Mouse (Mus musculus) gastrocnemius, postnatal 4 days (tissue): ENCODE measurements around the gene Myt1. TPM values are rescaled to one million over a fixed set of nuclear protein-coding genes. Genes with fewer than 3 reads are reported as not detected.
"Not testable (repeated sequence)": the region's sequence is repeated elsewhere in the genome, so short reads cannot be mapped to it uniquely, and the experiment has no call there.

Experiments
- DNase-seq, 2 experiments: peaks; one replicate each; pipeline ENCODE4 v3.0.0; 2021 to 2022; ENCODE audit warnings: low spot score in 2 of 2, mixed read lengths in 2 of 2
- total RNA-seq, 2 experiments: library from RNA; stranded (reverse); gene quantifications; 2 replicates each; pipeline ENCODE4 v1.2.3; 2021

Myt1 gene
- total RNA-seq, 2 experiments from 2014 or later, result 0.29 TPM; not detected in 1

DNA sequence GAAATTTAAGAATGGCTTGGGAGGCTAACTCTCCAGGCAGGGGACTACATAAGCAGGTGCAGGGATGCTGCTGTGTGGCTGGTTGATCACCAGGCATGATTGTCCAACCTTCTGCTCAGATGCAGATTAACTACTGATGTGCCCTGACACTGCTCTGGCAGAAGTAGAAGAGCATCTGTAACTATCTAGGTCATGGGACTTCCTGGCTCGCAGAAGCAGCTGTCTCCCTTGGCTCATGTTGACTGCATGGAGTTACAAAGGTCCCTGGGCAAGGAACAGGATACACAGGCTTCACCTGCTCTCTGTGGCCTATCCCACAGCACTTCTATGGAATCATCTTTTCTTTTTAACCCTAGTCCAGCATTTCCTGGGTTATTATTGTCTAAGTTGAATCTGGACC lies 12.7 kb downstream of the Myt1 start:
- DNase-seq, result no peak

DNA sequence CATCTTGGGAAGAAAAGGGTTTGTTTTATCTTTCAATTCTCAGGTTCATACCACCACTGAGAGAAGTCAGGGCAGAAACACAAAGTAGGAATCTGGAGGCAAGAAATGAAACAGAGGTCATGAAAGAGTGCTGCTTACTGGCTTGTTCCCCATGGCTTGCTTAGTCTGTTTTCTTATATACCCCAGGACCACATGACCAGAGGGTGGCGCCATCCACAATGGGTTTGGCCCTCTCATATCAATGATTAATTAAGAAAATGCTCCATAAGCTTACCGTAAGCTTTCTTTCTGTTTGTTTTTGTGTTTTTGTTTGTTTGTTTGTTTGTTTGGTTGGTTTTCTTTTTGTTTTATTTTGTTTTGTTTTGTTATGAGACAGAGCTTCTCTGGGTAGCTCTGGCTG lies 14.6 kb downstream of the Myt1 start:
- no peak for DNase-seq

DNA sequence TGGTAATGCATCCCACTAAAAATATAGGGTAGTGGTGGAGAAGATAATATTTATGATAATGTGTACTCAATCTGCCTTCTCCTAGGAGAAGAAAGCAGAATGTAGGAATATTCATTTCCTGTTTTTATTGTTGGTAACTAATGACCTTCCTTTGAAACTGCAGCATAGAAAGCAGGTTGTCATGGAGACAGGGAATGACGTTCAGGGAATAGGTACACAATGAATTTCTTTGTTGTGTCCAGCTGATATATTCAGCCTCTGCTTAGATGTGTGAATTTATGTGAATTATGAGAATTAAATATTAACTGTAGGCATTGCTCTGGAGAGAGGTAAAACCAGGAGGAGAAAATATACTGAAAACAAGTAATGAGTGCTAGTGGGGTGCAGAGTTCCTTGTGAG lies 18.3 kb downstream of the Myt1 start:
- DNase-seq, result no peak

- DNase-seq, result no peak
Measured at GRCm38 (mm10) chr2:181787852-181788251, 24.7 kb downstream of the Myt1 start.

DNA sequence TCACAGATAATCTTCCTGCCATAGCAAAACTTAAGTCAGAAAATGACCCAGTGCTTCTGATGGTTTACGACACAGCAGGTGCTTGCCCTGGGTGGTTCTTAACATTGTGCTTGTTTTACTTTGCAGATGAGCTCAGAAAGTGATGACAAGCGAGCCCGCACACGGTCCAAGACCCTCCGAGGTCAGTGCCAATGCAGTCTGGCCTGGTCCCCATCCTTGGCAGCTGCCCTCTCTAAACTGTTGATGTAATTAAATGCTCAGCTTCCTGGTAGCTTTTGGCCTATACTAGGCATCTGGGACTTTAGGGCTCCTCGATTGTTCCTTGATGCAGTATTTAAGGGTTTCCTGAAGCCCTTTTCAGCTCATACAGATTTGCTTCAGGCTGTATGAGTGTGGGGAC lies 26.3 kb downstream of the Myt1 start:
- no peak for DNase-seq

GRCm38 (mm10) chr2:181793186-181793585 lies 30.1 kb downstream of the Myt1 start:
- DNase-seq, result not testable (repeated sequence)

GRCm38 (mm10) chr2:181795641-181796130 lies 32.6 kb downstream of the Myt1 start:
- no peak for DNase-seq

- DNase-seq, result no peak
Measured at GRCm38 (mm10) chr2:181797672-181798071, 34.5 kb downstream of the Myt1 start.

GRCm38 (mm10) chr2:181829032-181829650 lies 66.0 kb downstream of the Myt1 start:
- DNase-seq, result no peak

- no peak for DNase-seq
Measured at GRCm38 (mm10) chr2:181832745-181833144, 69.6 kb downstream of the Myt1 start.

DNA sequence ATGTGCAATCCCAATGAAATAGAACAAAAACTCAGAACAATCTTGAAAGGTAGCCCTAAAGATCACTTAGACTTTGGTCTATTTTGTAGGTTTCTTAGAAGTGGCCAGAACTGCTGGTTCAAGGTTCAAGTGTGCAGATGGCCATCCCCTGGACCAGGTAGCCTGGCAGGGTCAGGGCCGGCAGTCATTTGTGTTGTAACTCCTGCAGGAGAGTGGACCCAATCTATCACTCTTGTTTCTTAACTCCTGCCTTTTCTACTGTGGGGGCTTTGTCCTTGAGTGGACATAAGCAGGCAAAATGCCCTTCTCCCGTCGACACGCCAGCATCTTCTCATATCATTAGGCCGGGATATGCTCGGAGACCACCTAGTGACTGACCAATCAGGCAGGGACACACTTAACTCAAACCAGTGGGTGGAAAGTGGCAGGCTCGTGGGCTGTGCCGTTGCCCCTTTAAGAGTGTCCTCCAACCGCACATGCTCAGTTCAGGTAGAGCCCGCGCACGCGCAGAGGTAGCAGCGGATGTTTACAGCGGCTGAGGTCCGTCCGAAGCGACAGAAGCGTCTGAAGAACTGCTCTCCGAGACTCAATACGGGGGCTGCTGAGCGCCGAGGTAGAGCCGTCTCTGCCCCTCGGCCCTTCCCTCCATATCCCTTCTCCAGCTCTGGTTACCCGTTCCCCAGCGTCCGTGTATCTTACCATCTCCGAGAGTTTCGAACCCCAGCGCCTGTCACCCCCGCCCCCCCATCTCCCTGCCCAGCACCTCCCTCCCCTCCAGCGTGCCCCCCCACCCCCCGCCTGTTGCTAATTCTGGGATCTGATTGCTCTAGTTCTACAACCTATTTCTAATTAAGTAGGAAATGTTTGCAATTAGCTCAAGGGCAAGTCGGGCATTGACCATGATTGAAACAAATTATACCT lies 74.5 kb downstream of the Myt1 start, which contains the start of gene Pcmtd2:
TSS of gene Pcmtd2 (plus strand) at position 483 of the 921 bp plus-strand sequence.
- peak; percentile 76 to 89 for DNase-seq

GRCm38 (mm10) chr2:181838293-181838680 lies 75.2 kb downstream of the Myt1 start:
- no peak for DNase-seq

GRCm38 (mm10) chr2:181845709-181846394 lies 82.7 kb downstream of the Myt1 start:
- DNase-seq, result no peak

- peak; percentile 71 to 87 for DNase-seq
Measured at GRCm38 (mm10) chr2:181863791-181864535, 100.8 kb downstream of the Myt1 start, which contains the start of gene Polr3k. TSS of gene Polr3k (plus strand) at chr2:181864337.

DNA sequence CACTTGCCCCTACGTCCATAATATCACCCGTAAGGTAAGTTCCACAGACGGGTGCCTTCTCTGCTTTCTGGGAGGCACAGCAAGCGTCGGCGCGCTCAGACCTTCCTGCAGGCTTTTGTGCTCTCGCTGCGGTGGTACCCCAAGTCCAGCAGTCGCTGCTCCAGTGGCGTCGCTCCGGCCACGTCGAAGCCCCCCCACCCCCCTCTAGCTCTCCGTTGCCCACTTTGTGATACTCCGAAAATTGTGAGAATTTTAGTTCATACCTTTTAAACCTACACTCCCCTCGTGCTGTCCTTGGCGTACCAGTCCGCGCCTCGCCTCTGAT lies 101.4 kb downstream of the Myt1 start:
- DNase-seq, result no peak

DNA sequence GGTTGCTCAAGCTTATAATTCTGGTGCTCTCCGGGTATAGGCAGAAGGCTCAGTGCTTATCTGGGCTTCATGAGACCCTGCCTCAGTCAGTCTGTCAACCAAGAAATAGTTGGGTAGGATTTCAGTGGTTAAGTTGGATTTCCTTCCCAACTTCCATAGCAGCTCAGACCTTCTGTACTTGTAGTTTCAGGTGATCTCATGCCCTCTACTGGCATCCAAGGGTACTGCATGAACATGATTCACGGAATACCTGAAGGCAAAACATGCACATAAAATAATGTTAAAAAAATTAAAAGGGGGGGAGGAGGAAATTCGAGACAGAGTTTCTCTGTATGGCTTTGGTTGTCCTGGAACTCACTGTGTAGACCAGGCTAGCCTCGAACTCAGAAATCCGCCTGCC lies 103.8 kb downstream of the Myt1 start:
- DNase-seq, result peak; percentile 22 to 52

DNA sequence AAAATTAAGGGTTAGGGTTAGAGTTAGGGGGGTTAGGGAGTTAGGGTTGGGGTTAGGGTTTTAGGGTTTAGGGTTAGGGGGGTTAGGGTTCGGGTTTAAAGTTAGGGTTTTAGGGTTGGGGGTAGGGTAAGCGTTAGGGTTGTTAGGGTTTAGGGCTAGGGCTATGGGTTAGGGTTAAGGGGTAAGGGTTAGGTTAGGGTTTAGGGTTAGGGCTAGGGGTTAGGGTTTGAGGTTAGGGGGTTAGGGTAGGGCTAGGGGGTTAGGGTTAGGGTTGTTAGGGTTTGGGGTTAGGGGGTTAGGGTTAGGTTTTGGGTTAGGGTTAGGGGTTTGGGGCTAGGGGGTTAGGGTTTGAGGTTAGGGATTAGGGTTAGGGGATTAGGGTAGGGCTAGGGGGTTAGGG lies 107.9 kb downstream of the Myt1 start:
- DNase-seq, result no peak
